Mouse (Mus musculus) forebrain, embryonic 13.5 days (tissue): ENCODE results near the gene Mark2. TPM values are rescaled to one million over a fixed set of nuclear protein-coding genes. Genes with fewer than 3 reads are reported as not detected.

Source experiments
- ATAC-seq: fragments of 200-750 bp; cut with Nextera tagmentation; 2 replicates; pipeline ENCODE4 v1.8.0; 2017
- H3K27ac ChIP-seq: fragments of 300-500 bp; sonication (generic); 2 replicates; pipeline ENCODE4 v1.5.1; 2015; ENCODE audit warnings: inconsistent platforms, mild to moderate bottlenecking, moderate library complexity
- H3K27me3 ChIP-seq: fragments of 300-500 bp; sonication (generic); 2 replicates; pipeline ENCODE4 v1.6.1; 2015; ENCODE audit warnings: mild to moderate bottlenecking, inconsistent platforms
- H3K36me3 ChIP-seq: fragments of 300-500 bp; sonication (generic); 2 replicates; pipeline ENCODE4 v1.6.1; 2015; ENCODE audit warnings: mild to moderate bottlenecking, inconsistent platforms; ENCODE audit not compliant: poor library complexity, severe bottlenecking
- H3K4me1 ChIP-seq: fragments of 300-500 bp; sonication (generic); 2 replicates; pipeline ENCODE4 v1.6.1; 2015; ENCODE audit warnings: inconsistent platforms
- H3K4me2 ChIP-seq: fragments of 300-500 bp; sonication (generic); 2 replicates; pipeline ENCODE4 v1.6.1; 2015; ENCODE audit warnings: inconsistent platforms, mild to moderate bottlenecking, moderate library complexity
- H3K4me3 ChIP-seq: fragments of 300-500 bp; sonication (generic); 2 replicates; pipeline ENCODE4 v1.5.1; 2015; ENCODE audit warnings: mild to moderate bottlenecking, inconsistent platforms
- H3K9ac ChIP-seq: fragments of 300-500 bp; sonication (generic); 2 replicates; pipeline ENCODE4 v1.6.1; 2015; ENCODE audit warnings: mild to moderate bottlenecking, inconsistent platforms
- H3K9me3 ChIP-seq: fragments of 300-500 bp; sonication (generic); replicated peaks from 2 replicates; pipeline ENCODE4 v1.6.1; 2016; ENCODE audit warnings: inconsistent platforms
- WGBS: fragments of 180-500 bp; shearing (Covaris S2); methylation state at CpG from one replicate; pipeline ENCODE4 v1.1.7; 2015; 5-methylcytosine and 5-hydroxymethylcytosine counted together
- polyA plus RNA-seq: library from polyadenylated mRNA; unstranded; fragments of >200 nt; fragmentation: Nextera tagmentation; extraction: Ambion mirVana; gene quantifications from 2 replicates; pipeline ENCODE4 v1.2.1, GENCODE M21; 2015

Gene Mark2
- polyA plus RNA-seq, 1 experiment from 2014 or later: 38.3 TPM

- ATAC-seq: no peak
- 89% methylated on average over 4 of the region's 4 CpGs for WGBS
- H3K36me3 ChIP-seq: no peaks in the 10 kb centered on the region
- no peak overlapping the region for H3K4me3 ChIP-seq
- H3K27ac ChIP-seq: no peak overlapping the region
- H3K4me1 ChIP-seq: peaks cover 34% of the 10 kb centered on the region
- no peak overlapping the region for H3K9ac ChIP-seq
- H3K27me3 ChIP-seq: no peaks in the 10 kb centered on the region
- no peak overlapping the region for H3K4me2 ChIP-seq
- no peaks in the 10 kb centered on the region for H3K9me3 ChIP-seq
Observed at GRCm38 (mm10) chr19:7317716-7318115, 23.9 kb downstream of the Mark2 start.

DNA sequence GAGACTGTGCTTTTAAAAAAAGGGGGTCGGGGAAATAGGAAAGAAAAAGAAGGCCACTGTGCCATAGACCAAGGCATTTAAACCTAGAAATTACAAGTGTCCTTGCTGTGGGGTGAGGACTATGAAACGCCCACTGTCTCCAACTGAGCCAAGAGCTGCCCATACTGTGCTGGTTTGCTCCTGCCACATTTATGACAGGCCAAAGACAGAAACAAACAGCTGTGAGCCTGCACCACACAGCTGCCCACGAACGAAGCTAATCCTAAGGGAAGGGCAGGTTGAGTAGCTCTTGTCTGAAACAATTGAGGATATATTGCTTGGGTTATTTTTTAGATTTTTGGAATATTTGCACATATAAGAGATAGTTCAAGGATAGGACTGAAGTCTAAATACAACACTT, 24.8 kb downstream of the Mark2 start:
- no peak for ATAC-seq
- Histone ChIP-seq H3K27ac (no peak overlapping the region), H3K9me3 (no peaks in the 10 kb centered on the region), H3K4me3 (no peak overlapping the region), H3K36me3 (no peaks in the 10 kb centered on the region), H3K4me1 (peaks cover 37% of the 10 kb centered on the region), H3K27me3 (no peaks in the 10 kb centered on the region), H3K4me2 (no peak overlapping the region), H3K9ac (no peak overlapping the region)
- 87% methylated on average over 4 of the region's 4 CpGs for WGBS

DNA sequence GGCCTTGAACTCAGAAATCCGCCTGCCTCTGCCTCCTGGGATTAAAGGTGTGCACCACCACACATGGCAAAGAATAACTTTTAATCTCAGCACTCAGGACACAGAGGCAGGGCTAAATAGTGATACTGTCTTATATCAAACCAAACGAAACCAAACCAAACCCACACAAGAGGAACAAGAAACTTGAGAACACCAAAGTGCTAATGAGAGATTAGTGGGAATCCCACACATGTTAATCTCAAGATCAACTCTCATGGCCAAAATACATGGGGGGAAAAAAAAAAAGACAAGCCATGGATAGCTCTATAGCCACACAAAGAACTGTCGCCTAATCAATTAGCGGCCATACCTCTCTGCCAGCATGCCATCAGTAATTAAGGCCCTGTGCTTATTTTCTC, 26.1 kb downstream of the Mark2 start:
- WGBS: 72% methylated on average over 4 of the region's 4 CpGs

GRCm38 (mm10) chr19:7314976-7315586, 26.6 kb downstream of the Mark2 start:
- no peak for ATAC-seq
- no peaks in the 10 kb centered on the region for H3K36me3 ChIP-seq
- no peak overlapping the region for H3K4me3 ChIP-seq
- H3K4me1 ChIP-seq: peaks cover 46% of the 10 kb centered on the region
- H3K4me2 ChIP-seq: no peak overlapping the region
- H3K27me3 ChIP-seq: no peaks in the 10 kb centered on the region
- 85% methylated on average over 8 of the region's 8 CpGs for WGBS
- H3K9me3 ChIP-seq: no peaks in the 10 kb centered on the region
- no peak overlapping the region for H3K9ac ChIP-seq
- peak overlapping the region; percentile 57; the same call in 1 of the 2 replicates for H3K27ac ChIP-seq

More for the DNA sequence above, 26.1 kb downstream of the Mark2 start:
- Histone ChIP-seq H3K36me3 (no peaks in the 10 kb centered on the region), H3K4me3 (no peak overlapping the region), H3K9ac (no peak overlapping the region), H3K27ac (no peak overlapping the region), H3K4me1 (peaks cover 41% of the 10 kb centered on the region), H3K27me3 (no peaks in the 10 kb centered on the region), H3K9me3 (no peaks in the 10 kb centered on the region), H3K4me2 (no peak overlapping the region)
- no peak for ATAC-seq

DNA sequence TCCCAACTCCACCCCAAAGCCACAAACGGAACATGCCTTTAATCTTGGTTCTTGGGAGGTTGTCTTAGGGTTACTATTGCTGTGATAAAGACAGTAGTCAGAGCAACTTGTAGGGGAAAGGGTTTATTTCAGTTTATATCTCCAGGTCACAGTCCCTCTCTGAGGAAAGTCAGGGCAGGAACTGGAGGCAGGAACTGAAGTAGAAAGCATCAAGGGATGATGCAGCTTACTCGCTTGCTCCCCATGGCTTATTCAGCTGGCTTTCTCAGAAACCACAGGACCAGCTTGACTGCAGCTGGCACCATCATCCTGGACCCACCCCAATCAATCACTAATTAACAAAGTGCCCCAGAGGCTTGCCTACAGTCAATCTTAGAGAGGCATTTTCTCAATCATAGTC, 28.0 kb downstream of the Mark2 start:
- H3K27me3 ChIP-seq: no peaks in the 10 kb centered on the region
- H3K36me3 ChIP-seq: no peaks in the 10 kb centered on the region
- H3K9me3 ChIP-seq: no peaks in the 10 kb centered on the region
- no peak overlapping the region for H3K9ac ChIP-seq
- no peak overlapping the region for H3K27ac ChIP-seq
- H3K4me1 ChIP-seq: peaks cover 60% of the 10 kb centered on the region
- no peak overlapping the region for H3K4me3 ChIP-seq
- ATAC-seq: no peak
- no peak overlapping the region for H3K4me2 ChIP-seq
- 96% methylated on average over 2 of the region's 2 CpGs for WGBS

DNA sequence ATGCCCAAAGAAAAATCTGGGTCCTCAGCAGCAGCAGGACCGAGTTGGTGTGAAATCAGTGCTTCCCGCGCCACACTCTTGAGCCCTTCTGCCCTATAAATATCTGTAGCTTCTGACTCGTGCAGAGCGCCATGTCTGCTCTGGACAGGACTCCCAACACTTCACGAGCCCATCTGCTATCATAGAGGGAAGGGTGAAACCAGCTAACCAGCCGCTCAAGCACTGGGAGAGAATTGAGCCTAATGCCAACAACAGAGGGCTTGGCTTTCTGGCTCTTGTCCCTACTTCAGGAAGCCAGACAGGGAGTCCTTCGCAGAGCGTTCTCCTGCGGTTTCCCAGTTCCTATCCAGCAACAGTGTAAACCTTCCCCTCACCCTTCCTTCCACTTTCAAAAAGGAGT, 30.4 kb downstream of the Mark2 start:
- H3K9ac ChIP-seq: peak overlapping the region; percentile 27; the same call in 1 of the 2 replicates
- no peak overlapping the region for H3K4me3 ChIP-seq
- no peaks in the 10 kb centered on the region for H3K27me3 ChIP-seq
- ATAC-seq: no peak
- H3K9me3 ChIP-seq: no peaks in the 10 kb centered on the region
- peaks cover 66% of the 10 kb centered on the region for H3K4me1 ChIP-seq
- no peak overlapping the region for H3K4me2 ChIP-seq
- H3K36me3 ChIP-seq: no peaks in the 10 kb centered on the region
- 49% methylated on average over 10 of the region's 10 CpGs for WGBS
- H3K27ac ChIP-seq: peak overlapping the region; percentile 44

GRCm38 (mm10) chr19:7310704-7311103, 31.0 kb downstream of the Mark2 start:
- Histone ChIP-seq H3K4me3 (no peak overlapping the region), H3K9me3 (no peaks in the 10 kb centered on the region), H3K36me3 (peaks cover 5% of the 10 kb centered on the region), H3K4me2 (no peak overlapping the region), H3K27ac (peak overlapping the region; percentile 44; the same call in 1 of the 2 replicates), H3K9ac (no peak overlapping the region; the same call in 1 of the 2 replicates), H3K27me3 (no peaks in the 10 kb centered on the region), H3K4me1 (peaks cover 60% of the 10 kb centered on the region)
- 28% methylated on average over 5 of the region's 5 CpGs for WGBS
- no peak for ATAC-seq

DNA sequence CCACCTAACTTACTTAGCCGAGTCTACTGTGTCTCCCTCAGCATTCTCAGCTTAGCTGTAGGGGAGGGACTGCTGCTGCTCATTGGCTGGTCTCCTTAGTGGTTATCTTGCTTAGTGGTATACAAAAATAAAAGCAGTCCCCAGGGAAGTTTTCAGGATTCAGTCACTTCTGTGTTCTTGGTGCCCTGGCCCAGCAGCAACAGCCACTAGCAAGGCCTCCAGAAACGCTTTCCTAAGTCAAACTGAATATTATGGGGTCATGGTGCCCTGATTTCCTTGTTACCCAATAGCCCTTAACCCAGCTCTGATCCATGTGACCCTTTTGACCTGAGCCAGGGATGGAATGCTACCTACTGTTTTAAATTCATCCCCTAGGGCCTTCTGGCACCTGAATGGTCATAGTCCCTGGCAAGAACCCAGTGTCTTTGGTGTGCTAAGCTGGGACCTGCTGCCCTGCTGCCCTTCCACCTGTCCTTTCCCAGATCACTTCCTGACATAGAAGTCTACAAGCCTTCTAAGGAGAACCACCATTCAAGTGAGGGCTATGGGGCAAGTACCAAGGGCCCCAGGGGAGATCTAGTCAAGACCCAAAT, 31.8 kb downstream of the Mark2 start:
- ATAC-seq: no peak
- Histone ChIP-seq H3K4me3 (no peak overlapping the region), H3K36me3 (peaks cover 6% of the 10 kb centered on the region), H3K9ac (no peak overlapping the region), H3K4me2 (no peak overlapping the region), H3K9me3 (no peaks in the 10 kb centered on the region), H3K27me3 (no peaks in the 10 kb centered on the region), H3K27ac (no peak overlapping the region), H3K4me1 (peaks cover 52% of the 10 kb centered on the region)
- WGBS: 74% methylated on average over 2 of the region's 2 CpGs

GRCm38 (mm10) chr19:7307995-7308770, 33.5 kb downstream of the Mark2 start:
- H3K9ac ChIP-seq: peak overlapping the region; percentile 43; the same call in 1 of the 2 replicates
- no peak overlapping the region for H3K4me3 ChIP-seq
- H3K36me3 ChIP-seq: peaks cover 6% of the 10 kb centered on the region
- peak overlapping the region; percentile 4; the same call in 1 of the 2 replicates for H3K4me2 ChIP-seq
- peak overlapping the region; percentile 67 for H3K27ac ChIP-seq
- no peaks in the 10 kb centered on the region for H3K27me3 ChIP-seq
- H3K9me3 ChIP-seq: no peaks in the 10 kb centered on the region
- WGBS: 32% methylated on average over 8 of the region's 8 CpGs
- peaks cover 44% of the 10 kb centered on the region for H3K4me1 ChIP-seq
- ATAC-seq: no peak

DNA sequence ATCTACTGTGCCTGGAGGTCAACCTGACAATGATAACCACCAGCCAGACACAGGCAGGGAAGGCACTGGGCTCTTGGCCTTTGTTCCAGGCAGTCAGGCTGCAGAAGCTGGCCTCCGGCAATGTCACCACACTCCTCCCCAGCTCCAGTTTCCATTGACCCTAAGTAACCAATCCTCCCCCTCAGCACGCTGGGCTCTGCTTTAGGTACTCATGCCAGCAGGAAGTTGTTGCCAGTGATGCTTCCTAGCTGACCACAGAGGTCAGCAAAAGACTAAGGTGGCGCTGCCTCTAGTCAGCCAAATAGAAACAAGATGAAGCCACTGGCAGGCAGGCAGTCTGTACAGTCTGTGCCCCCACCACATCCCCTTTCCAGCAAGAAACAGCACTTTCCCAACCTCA, 34.7 kb downstream of the Mark2 start:
- H3K9ac ChIP-seq: no peak overlapping the region; the same call in 1 of the 2 replicates
- no peak overlapping the region for H3K27ac ChIP-seq
- H3K4me3 ChIP-seq: no peak overlapping the region
- H3K4me2 ChIP-seq: no peak overlapping the region
- H3K9me3 ChIP-seq: no peaks in the 10 kb centered on the region
- H3K36me3 ChIP-seq: peaks cover 6% of the 10 kb centered on the region
- no peaks in the 10 kb centered on the region for H3K27me3 ChIP-seq
- ATAC-seq: no peak
- 84% methylated on average over 3 of the region's 3 CpGs for WGBS
- peaks cover 42% of the 10 kb centered on the region for H3K4me1 ChIP-seq

DNA sequence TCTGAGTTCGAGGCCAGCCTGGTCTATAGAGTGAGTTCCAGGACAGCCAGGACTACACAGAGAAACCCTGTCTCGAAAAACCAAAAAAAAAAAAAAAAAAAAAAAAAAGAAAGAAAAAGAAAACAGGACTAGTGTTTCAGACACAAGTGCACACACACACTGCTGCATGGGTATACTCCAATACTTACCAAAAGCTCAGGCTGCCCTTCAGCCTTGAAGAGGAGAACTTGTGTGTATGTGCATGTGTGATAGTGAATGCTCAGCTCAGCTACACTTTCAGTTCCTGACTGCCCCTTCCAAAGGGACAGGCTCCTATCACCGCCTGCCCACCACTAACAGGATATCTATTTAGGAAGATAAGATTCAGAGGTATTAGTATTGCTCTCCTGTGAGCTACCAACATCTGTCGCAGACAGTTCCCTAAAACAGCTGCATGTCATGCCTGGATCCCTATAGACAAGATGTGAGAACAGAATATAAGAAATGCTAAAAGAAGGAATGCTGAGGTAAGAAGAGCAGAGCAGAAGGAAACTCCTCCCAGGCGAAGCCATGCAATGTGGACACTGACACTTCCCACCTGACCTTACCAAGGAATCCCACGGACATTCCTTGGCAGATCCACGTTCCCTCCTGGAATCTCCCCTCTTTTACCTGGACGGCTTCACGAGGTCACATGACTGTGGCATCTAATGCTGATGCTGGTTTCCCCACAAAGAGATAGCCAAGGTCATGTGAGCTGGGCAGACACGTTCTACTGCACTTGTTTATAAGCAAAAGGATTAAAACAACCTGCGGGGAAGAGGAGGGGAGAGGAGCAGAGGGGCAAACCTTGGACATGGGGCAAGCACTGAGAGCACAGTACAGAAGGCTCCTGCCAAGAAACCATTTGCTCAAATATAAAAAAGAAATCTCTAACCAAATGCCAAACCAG, 36.0 kb downstream of the Mark2 start:
- Histone ChIP-seq H3K4me3 (no peak overlapping the region), H3K27me3 (no peaks in the 10 kb centered on the region), H3K9me3 (no peaks in the 10 kb centered on the region), H3K9ac (no peak overlapping the region), H3K27ac (no peak overlapping the region), H3K4me2 (no peak overlapping the region), H3K36me3 (peaks cover 6% of the 10 kb centered on the region), H3K4me1 (peaks cover 32% of the 10 kb centered on the region)
- ATAC-seq: no peak
- WGBS: 87% methylated on average over 10 of the region's 11 CpGs
